Mouse (Mus musculus) stomach, postnatal 0 days (tissue): ENCODE measurements around the gene Slc25a19.

ENCODE experiments used
- CTCF ChIP-seq: IDR thresholded peaks from 2 replicates; pipeline ENCODE4 v1.5.1; 2016; ENCODE audit warnings: antibody characterized with exemption, low read depth, mild to moderate bottlenecking, moderate library complexity
- EP300 ChIP-seq: optimal IDR thresholded peaks from 2 replicates; pipeline ENCODE3; 2016; ENCODE audit warnings: antibody characterized with exemption

DNA sequence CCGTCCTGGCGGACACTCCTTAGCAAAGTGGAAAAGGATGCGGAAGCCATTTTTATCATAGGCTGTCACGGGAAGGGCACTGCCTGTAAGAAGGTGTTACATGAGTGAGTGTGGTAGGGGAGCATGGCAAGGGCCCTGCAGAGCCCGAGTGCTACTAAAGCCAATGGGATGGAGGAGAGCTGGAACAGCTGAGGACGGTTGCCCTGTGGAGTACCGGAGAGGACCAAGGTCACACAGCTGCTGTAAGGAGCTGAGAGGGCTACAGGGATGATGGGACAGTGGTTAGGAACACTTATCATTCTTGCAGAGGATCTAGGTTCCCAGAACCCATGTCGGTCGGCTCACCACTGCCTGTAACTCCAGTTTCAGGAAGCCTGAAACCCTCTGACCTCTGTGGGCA is 41.7 kb downstream of the Slc25a19 start:
- TF ChIP-seq EP300: no peak
- TF ChIP-seq CTCF: no peak
